Mouse (Mus musculus): ENCODE data around the gene Slc9a9. TPM values are rescaled to one million over a fixed set of nuclear protein-coding genes. Genes with fewer than 3 reads are reported as not detected.

The Slc9a9 gene
- polyA plus RNA-seq, 1 experiment: 16.0 TPM

- no peaks in the 10 kb centered on the region for H3K4me1 ChIP-seq (ENCODE audit: control insufficient read depth, insufficient read depth, low read length)
- no peak overlapping the region for H3K27ac ChIP-seq (ENCODE audit: insufficient read depth, low read length)
- no peak overlapping the region for H3K4me3 ChIP-seq (ENCODE audit: insufficient read depth, low read length)
- TF ChIP-seq POLR2A (IDR thresholded peaks at IDR 0.05; ENCODE audit: extremely low read depth, insufficient read depth, low read length) (no peak), CTCF (IDR thresholded peaks at IDR 0.05; ENCODE audit: extremely low read depth, insufficient read depth, low read length) (no peak)
These were observed 98.4 kb downstream of the Slc9a9 start for GRCm38 (mm10) chr9:94768114-94768513.

- H3K27ac ChIP-seq (ENCODE audit: insufficient read depth, low read length): no peak overlapping the region
- H3K4me1 ChIP-seq (ENCODE audit: control insufficient read depth, insufficient read depth, low read length): no peaks in the 10 kb centered on the region
- TF ChIP-seq CTCF (IDR thresholded peaks at IDR 0.05; ENCODE audit: extremely low read depth, insufficient read depth, low read length) (no peak), POLR2A (IDR thresholded peaks at IDR 0.05; ENCODE audit: extremely low read depth, insufficient read depth, low read length) (no peak)
- H3K4me3 ChIP-seq (ENCODE audit: insufficient read depth, low read length): no peak overlapping the region
These were observed 98.8 kb downstream of the Slc9a9 start for GRCm38 (mm10) chr9:94768524-94768923.

GRCm38 (mm10) chr9:94773357-94773756 is 103.6 kb downstream of the Slc9a9 start:
- Histone ChIP-seq H3K27ac (ENCODE audit: insufficient read depth, low read length) (no peak overlapping the region), H3K4me1 (ENCODE audit: control insufficient read depth, insufficient read depth, low read length) (no peaks in the 10 kb centered on the region), H3K4me3 (ENCODE audit: insufficient read depth, low read length) (no peak overlapping the region)
- TF ChIP-seq POLR2A (IDR thresholded peaks at IDR 0.05; ENCODE audit: extremely low read depth, insufficient read depth, low read length): no peak
- TF ChIP-seq CTCF (IDR thresholded peaks at IDR 0.05; ENCODE audit: extremely low read depth, insufficient read depth, low read length): no peak

GRCm38 (mm10) chr9:94788261-94788660 is 118.6 kb downstream of the Slc9a9 start:
- TF ChIP-seq POLR2A (IDR thresholded peaks at IDR 0.05; ENCODE audit: extremely low read depth, insufficient read depth, low read length) (no peak), CTCF (IDR thresholded peaks at IDR 0.05; ENCODE audit: extremely low read depth, insufficient read depth, low read length) (no peak)
- H3K4me3 ChIP-seq (ENCODE audit: insufficient read depth, low read length): no peak overlapping the region
- no peak overlapping the region for H3K27ac ChIP-seq (ENCODE audit: insufficient read depth, low read length)
- no peaks in the 10 kb centered on the region; the same call in 1 of the 2 replicates for H3K4me1 ChIP-seq (ENCODE audit: control insufficient read depth, insufficient read depth, low read length)

DNA sequence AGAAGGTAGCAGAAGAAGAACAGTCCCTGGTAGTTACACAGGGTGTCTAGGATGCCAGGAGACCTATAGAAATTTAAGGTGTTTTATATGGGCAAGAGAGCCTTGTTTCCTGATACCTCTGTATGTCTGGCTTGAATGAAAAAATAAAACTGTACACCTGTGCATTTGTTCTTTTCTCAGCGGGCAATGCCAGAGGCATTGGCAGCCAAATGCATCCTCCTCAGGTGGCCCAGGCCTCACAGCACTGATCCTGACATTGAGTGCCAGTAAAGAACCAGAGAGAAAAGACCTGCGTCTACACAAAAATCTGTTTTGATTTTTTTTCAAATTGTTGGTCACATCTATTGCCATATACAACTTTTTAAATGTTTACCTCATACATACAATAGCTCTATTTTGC is 121.3 kb downstream of the Slc9a9 start:
- Histone ChIP-seq H3K27ac (ENCODE audit: insufficient read depth, low read length) (no peak overlapping the region), H3K4me3 (ENCODE audit: insufficient read depth, low read length) (no peak overlapping the region), H3K4me1 (ENCODE audit: control insufficient read depth, insufficient read depth, low read length) (no peaks in the 10 kb centered on the region; the same call in 1 of the 2 replicates)
- TF ChIP-seq CTCF (IDR thresholded peaks at IDR 0.05; ENCODE audit: extremely low read depth, insufficient read depth, low read length) (no peak), POLR2A (IDR thresholded peaks at IDR 0.05; ENCODE audit: extremely low read depth, insufficient read depth, low read length) (no peak)

DNA sequence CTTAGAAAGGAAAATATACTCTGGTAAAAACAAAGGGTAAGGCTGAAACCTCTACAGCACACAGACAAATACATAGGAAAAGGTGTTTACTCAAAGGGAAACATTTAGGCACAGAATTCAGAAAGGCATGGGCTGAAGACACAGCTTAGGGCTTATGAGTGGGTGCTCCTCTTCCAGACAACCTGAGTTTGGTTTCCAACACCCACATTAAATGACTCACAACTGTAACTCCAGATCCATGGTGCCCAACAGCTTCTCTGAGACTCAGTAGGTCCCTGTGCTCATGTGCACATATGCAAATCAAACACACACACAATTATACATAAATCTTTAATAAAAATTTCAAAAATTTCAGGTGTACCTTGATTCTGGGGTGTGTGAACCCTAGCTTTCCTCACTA is 133.4 kb downstream of the Slc9a9 start:
- no peak for TF ChIP-seq CTCF (IDR thresholded peaks at IDR 0.05; ENCODE audit: extremely low read depth, insufficient read depth, low read length)
- TF ChIP-seq POLR2A (IDR thresholded peaks at IDR 0.05; ENCODE audit: extremely low read depth, insufficient read depth, low read length): no peak
- Histone ChIP-seq H3K4me1 (ENCODE audit: control insufficient read depth, insufficient read depth, low read length) (no peaks in the 10 kb centered on the region), H3K27ac (ENCODE audit: insufficient read depth, low read length) (no peak overlapping the region), H3K4me3 (ENCODE audit: insufficient read depth, low read length) (no peak overlapping the region)

GRCm38 (mm10) chr9:94805506-94805905 is 135.8 kb downstream of the Slc9a9 start:
- Histone ChIP-seq H3K4me3 (ENCODE audit: insufficient read depth, low read length) (no peak overlapping the region), H3K4me1 (ENCODE audit: control insufficient read depth, insufficient read depth, low read length) (no peaks in the 10 kb centered on the region), H3K27ac (ENCODE audit: insufficient read depth, low read length) (no peak overlapping the region)
- TF ChIP-seq CTCF (IDR thresholded peaks at IDR 0.05; ENCODE audit: extremely low read depth, insufficient read depth, low read length) (no peak), POLR2A (IDR thresholded peaks at IDR 0.05; ENCODE audit: extremely low read depth, insufficient read depth, low read length) (no peak)

GRCm38 (mm10) chr9:94815518-94815917 is 145.8 kb downstream of the Slc9a9 start:
- Histone ChIP-seq H3K4me3 (ENCODE audit: insufficient read depth, low read length) (no peak overlapping the region), H3K27ac (ENCODE audit: insufficient read depth, low read length) (no peak overlapping the region), H3K4me1 (ENCODE audit: control insufficient read depth, insufficient read depth, low read length) (no peaks in the 10 kb centered on the region)
- TF ChIP-seq POLR2A (IDR thresholded peaks at IDR 0.05; ENCODE audit: extremely low read depth, insufficient read depth, low read length) (no peak), CTCF (IDR thresholded peaks at IDR 0.05; ENCODE audit: extremely low read depth, insufficient read depth, low read length) (no peak)

GRCm38 (mm10) chr9:94821268-94821667 is 151.6 kb downstream of the Slc9a9 start:
- H3K4me3 ChIP-seq (ENCODE audit: insufficient read depth, low read length): no peak overlapping the region
- TF ChIP-seq POLR2A (IDR thresholded peaks at IDR 0.05; ENCODE audit: extremely low read depth, insufficient read depth, low read length) (no peak), CTCF (IDR thresholded peaks at IDR 0.05; ENCODE audit: extremely low read depth, insufficient read depth, low read length) (no peak)
- H3K4me1 ChIP-seq (ENCODE audit: control insufficient read depth, insufficient read depth, low read length): no peaks in the 10 kb centered on the region
- no peak overlapping the region for H3K27ac ChIP-seq (ENCODE audit: insufficient read depth, low read length)

DNA sequence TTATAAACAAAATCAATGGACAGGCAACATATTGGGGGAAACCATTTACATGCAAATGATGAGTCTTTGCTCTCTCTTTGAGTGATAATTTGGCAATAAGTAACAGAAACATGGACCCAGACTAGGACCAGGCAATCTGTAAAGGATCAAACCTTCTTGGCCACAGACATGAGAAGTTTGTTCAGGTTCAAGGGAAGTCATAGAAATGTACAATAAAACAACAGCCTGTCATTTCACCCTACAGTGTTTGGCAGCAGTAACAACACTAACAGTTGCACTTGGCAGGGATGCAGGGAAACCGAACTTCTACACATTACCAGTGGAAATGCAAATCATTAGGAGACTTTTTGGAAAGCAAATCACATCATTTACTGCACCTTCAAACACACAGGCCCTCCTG is 164.1 kb downstream of the Slc9a9 start:
- Histone ChIP-seq H3K27ac (ENCODE audit: insufficient read depth, low read length) (no peak overlapping the region), H3K4me1 (ENCODE audit: control insufficient read depth, insufficient read depth, low read length) (peaks cover 1% of the 10 kb centered on the region; the same call in 1 of the 2 replicates), H3K4me3 (ENCODE audit: insufficient read depth, low read length) (no peak overlapping the region)
- TF ChIP-seq CTCF (IDR thresholded peaks at IDR 0.05; ENCODE audit: extremely low read depth, insufficient read depth, low read length) (no peak), POLR2A (IDR thresholded peaks at IDR 0.05; ENCODE audit: extremely low read depth, insufficient read depth, low read length) (no peak)
